Mouse (Mus musculus): ENCODE results near the gene Zfp536. TPM values are rescaled to one million over a fixed set of nuclear protein-coding genes. Genes with fewer than 3 reads are reported as not detected.

Gene Zfp536
- polyA plus RNA-seq, 1 experiment, result not detected

- H3K27ac ChIP-seq (ENCODE audit: insufficient read depth, low read depth, low read length), result no peak overlapping the region
- no peaks in the 10 kb centered on the region for H3K4me1 ChIP-seq (ENCODE audit: control insufficient read depth, insufficient read depth, low read length)
- no peak overlapping the region for H3K4me3 ChIP-seq (ENCODE audit: insufficient read depth, low read length)
- TF ChIP-seq POLR2A (IDR thresholded peaks at IDR 0.05; ENCODE audit: borderline replicate concordance, low read depth, low read length) (no peak), CTCF (IDR thresholded peaks at IDR 0.05; ENCODE audit: low read depth, low read length) (0 out of 2 replicates have a peak, but pooled peaks have one; percentile 31)
Measured at GRCm38 (mm10) chr7:37775502-37775901, 2.1 kb upstream of the Zfp536 start.

DNA sequence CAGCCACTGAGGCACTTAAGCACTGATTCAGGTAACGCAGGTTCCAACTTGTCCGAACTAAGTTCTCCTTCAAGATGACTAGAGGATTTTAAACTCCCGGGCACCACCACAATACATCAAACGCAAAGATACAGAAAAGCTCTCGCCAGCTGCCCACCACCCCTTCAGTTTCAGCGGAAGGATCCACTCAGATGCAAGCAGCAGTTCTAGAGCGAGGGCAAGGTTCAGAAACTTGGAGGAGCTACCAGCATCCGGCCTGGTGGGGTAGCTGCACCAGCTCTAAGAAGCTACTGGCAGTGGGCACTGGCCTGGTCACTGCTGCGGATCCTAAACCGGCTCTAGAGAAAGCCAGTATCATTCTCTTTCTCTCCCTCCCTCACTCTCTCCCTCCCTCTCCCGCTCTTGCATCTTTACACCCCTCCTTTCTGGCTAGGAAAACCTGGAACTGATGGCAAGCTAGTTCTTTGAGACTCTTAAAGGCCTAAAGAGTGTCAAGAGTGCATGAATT is 1.1 kb upstream of the Zfp536 start:
- Histone ChIP-seq H3K4me1 (ENCODE audit: control insufficient read depth, insufficient read depth, low read length) (no peaks in the 10 kb centered on the region), H3K27ac (ENCODE audit: insufficient read depth, low read depth, low read length) (no peak overlapping the region), H3K4me3 (ENCODE audit: insufficient read depth, low read length) (no peak overlapping the region)
- no peak for TF ChIP-seq CTCF (IDR thresholded peaks at IDR 0.05; ENCODE audit: low read depth, low read length)
- TF ChIP-seq POLR2A (IDR thresholded peaks at IDR 0.05; ENCODE audit: borderline replicate concordance, low read depth, low read length), result no peak

- TF ChIP-seq CTCF (IDR thresholded peaks at IDR 0.05; ENCODE audit: low read depth, low read length) (no peak), POLR2A (IDR thresholded peaks at IDR 0.05; ENCODE audit: borderline replicate concordance, low read depth, low read length) (no peak)
- H3K4me1 ChIP-seq (ENCODE audit: control insufficient read depth, insufficient read depth, low read length), result no peaks in the 10 kb centered on the region
- no peak overlapping the region for H3K4me3 ChIP-seq (ENCODE audit: insufficient read depth, low read length)
- H3K27ac ChIP-seq (ENCODE audit: insufficient read depth, low read depth, low read length), result no peak overlapping the region
Measured at GRCm38 (mm10) chr7:37773906-37774305, 465 bp upstream of the Zfp536 start.

- Histone ChIP-seq H3K27ac (ENCODE audit: insufficient read depth, low read depth, low read length) (no peak overlapping the region), H3K4me1 (ENCODE audit: control insufficient read depth, insufficient read depth, low read length) (no peaks in the 10 kb centered on the region)
Measured at GRCm38 (mm10) chr7:37772376-37773311, 797 bp downstream of the Zfp536 start.

DNA sequence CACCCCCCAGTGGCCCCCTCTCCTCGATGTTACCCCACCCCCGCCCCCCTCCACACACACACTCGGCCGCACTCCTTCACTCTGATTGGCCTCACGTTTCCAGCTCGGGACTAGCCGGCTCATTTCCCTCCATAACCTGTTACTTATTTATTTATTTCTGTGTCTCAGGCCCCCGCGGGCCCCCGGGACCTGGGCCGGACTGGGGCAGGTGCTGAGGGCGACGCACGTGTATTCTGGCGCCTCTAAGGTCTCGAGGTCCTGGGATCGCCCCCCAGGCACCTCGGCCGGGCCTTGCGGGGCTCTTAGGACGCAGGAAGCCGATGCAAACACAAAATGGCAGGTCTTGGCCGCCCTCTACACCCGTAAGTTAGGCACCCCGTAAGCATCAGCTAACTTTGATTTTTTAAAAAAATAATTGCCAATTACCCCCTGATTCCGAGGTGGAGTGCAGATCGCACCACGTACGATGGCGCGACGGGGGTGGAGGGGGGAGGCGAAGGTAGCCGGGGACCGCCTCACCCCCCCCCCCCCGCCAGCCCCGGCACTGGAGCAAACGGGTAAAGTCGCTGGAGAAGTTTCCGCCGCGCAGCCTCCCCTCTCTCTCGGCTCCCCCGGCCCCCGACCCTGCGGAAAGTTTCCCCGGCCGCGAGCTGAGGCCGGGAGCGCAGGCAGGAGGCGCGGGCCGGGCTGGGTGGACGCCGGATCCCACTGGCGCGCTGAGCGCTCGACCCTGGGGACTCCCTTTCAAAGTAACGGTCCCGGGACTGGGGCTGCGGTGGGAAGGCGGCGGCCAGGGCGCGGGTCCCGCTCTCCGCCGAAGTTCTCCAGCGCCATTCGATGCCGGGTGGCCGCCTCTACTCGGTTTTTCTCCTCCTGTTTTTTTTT is 1.7 kb downstream of the Zfp536 start:
- no peak overlapping the region for H3K27ac ChIP-seq (ENCODE audit: insufficient read depth, low read depth, low read length)
- H3K4me3 ChIP-seq (ENCODE audit: insufficient read depth, low read length), result no peak overlapping the region
- TF ChIP-seq POLR2A (IDR thresholded peaks at IDR 0.05; ENCODE audit: borderline replicate concordance, low read depth, low read length), result no peak
- no peak for TF ChIP-seq CTCF (IDR thresholded peaks at IDR 0.05; ENCODE audit: low read depth, low read length)

More at GRCm38 (mm10) chr7:37772376-37773311, 797 bp downstream of the Zfp536 start:
- TF ChIP-seq POLR2A (IDR thresholded peaks at IDR 0.05; ENCODE audit: borderline replicate concordance, low read depth, low read length) (no peak), CTCF (IDR thresholded peaks at IDR 0.05; ENCODE audit: low read depth, low read length) (no peak)
- H3K4me3 ChIP-seq (ENCODE audit: insufficient read depth, low read length), result no peak overlapping the region

DNA sequence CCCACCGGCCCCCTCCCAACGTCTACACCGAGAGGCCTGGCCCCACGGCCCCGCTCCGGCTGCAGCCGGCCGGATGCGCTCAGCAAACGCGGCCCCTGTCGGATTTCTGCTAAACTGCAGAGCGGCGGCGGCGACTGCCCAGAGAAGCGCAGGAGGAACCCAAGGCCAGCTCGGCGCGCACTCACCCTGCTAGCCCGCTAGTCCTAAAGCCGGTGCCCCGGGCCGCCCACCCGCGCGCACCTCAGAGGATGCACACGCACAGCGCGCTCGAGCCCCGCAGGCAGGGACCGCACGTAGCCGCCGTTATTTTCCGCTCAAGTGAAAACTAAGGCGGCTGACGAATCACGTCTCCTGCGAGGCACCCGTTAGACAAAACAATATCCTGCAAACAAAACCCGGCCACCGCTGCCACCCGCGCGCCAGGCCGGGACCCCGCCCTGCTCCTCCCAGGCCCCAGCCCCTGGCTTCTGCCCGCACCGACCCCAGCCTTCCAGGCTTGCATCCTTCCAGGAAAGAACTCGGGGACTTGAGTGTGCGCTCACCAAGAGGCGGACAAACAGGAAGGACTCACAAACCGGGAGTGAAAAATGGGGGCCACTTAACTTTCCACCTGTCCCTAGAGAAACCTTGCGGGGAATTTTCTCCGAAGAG is 2.9 kb downstream of the Zfp536 start:
- TF ChIP-seq POLR2A (IDR thresholded peaks at IDR 0.05; ENCODE audit: borderline replicate concordance, low read depth, low read length), result no peak
- no peaks in the 10 kb centered on the region for H3K4me1 ChIP-seq (ENCODE audit: control insufficient read depth, insufficient read depth, low read length)
- no peak overlapping the region for H3K4me3 ChIP-seq (ENCODE audit: insufficient read depth, low read length)
- no peak overlapping the region for H3K27ac ChIP-seq (ENCODE audit: insufficient read depth, low read depth, low read length)

More for the DNA sequence above, 1.7 kb downstream of the Zfp536 start:
- no peaks in the 10 kb centered on the region for H3K4me1 ChIP-seq (ENCODE audit: control insufficient read depth, insufficient read depth, low read length)

- Histone ChIP-seq H3K4me3 (ENCODE audit: insufficient read depth, low read length) (no peak overlapping the region), H3K4me1 (ENCODE audit: control insufficient read depth, insufficient read depth, low read length) (no peaks in the 10 kb centered on the region), H3K27ac (ENCODE audit: insufficient read depth, low read depth, low read length) (no peak overlapping the region)
- TF ChIP-seq POLR2A (IDR thresholded peaks at IDR 0.05; ENCODE audit: borderline replicate concordance, low read depth, low read length) (no peak), CTCF (IDR thresholded peaks at IDR 0.05; ENCODE audit: low read depth, low read length) (no peak)
Measured at GRCm38 (mm10) chr7:37769526-37770399, 3.7 kb downstream of the Zfp536 start.

DNA sequence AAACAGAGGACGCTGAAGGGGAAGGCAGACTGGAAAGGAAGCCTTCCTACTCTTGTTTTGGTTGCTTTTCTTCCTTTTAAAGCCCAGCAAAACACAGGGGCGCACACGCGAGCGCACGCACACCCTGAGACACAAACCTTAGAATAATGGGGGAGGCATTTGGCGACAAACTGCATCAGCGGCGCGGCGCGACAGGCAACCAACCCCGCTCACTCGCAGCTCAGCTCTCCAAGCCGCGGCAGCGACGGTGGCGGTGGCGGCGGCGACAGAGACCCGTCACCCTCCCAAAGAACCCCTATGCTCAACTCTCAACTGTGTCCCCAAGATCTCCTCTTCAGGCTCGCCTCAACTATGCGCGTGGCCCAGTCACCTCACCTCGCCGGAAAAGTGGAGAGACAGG is 4.4 kb downstream of the Zfp536 start:
- no peak for TF ChIP-seq POLR2A (IDR thresholded peaks at IDR 0.05; ENCODE audit: borderline replicate concordance, low read depth, low read length)
- no peak for TF ChIP-seq CTCF (IDR thresholded peaks at IDR 0.05; ENCODE audit: low read depth, low read length)
- Histone ChIP-seq H3K27ac (ENCODE audit: insufficient read depth, low read depth, low read length) (no peak overlapping the region), H3K4me3 (ENCODE audit: insufficient read depth, low read length) (no peak overlapping the region), H3K4me1 (ENCODE audit: control insufficient read depth, insufficient read depth, low read length) (no peaks in the 10 kb centered on the region)

Data from bone marrow macrophage, adult 2 months (primary cell).